Mouse (Mus musculus) CD4-positive, CD25-positive, alpha-beta regulatory T cell, adult 2 months (primary cell): Measurements from ENCODE around the gene Rho.

Experiments used
- DNase-seq: peaks from one replicate; pipeline ENCODE4 v3.0.0-alpha.2; 2012; ENCODE audit warnings: low read depth, low spot score

The Rho gene

DNA sequence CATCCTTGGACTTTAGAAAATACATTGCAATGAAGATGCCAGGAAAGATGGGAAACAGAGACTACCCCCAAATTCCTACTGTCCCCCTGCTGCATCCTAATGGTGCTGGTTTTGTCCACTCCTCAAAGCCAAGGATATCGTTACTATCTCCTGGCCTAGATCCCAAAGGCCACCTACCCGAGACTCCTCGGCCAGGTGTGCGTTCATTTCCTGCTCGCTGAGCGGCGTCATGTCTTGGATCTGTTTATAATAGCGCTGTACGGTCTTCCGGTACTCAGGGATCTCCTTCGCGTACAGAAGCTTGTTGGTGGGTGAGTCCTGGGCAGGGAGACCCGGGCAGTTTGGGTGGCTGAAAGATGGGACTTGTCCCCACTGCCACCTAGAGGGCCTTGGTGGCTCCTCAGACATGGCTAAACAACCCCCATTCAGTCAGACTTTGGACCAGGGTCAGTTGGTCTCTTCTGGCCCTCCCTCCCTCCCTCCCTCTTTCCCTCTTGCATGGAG, 24.9 kb downstream of the Rho start:
- DNase-seq = no peak

DNA sequence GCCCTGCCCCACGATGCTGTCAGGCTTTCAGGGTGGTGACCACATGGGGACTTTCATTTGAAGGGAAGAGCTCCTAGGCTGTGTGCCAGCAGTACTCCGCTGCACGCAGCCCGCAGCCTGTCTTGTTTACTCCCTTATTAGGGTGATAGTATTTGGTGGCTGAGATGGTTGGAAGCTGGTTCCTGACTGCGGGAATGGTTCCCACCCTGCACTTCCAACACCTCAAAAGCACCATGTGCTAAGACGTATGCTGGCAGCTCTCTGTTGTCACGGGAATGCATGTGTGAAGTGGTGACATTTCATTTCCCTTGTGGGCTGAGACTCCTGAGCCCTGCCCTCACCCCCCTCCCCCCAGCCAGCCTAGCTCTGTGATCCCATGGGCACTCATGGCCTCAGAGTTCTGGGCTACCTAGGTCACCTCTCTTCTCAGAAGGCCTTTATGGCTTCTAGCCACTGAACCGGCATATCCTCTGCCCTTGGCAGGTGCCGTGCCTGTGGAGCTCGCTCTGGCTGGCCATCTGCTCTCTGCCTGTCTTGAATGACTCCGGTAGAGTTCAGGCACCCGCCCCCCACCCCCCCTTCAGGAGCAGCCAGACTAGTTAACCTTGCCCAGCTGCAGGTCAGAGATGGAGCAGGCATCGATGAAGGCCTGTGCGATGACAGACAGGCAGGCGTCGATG, 25.5 kb downstream of the Rho start:
- no peak for DNase-seq

DNA sequence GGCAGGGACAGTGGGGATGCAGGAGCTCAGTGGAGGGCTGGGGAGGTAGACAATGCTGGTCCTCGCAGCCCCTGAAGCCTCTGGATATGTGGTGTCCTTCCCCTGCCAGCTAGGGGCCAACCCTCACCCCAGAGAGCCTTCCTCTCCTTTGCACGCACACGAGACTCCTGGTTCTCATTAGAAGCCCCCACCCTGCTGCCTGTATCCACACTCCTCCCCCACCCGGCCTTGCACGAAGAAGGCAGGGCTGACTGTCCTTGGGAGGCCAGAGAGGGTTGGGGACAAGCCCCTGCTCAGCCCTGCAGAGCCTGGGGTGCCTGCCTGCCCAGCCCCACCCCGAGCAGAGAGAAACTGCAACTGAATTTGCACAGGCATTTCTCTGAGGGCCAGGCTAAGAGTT, 26.1 kb downstream of the Rho start:
- no peak for DNase-seq

DNA sequence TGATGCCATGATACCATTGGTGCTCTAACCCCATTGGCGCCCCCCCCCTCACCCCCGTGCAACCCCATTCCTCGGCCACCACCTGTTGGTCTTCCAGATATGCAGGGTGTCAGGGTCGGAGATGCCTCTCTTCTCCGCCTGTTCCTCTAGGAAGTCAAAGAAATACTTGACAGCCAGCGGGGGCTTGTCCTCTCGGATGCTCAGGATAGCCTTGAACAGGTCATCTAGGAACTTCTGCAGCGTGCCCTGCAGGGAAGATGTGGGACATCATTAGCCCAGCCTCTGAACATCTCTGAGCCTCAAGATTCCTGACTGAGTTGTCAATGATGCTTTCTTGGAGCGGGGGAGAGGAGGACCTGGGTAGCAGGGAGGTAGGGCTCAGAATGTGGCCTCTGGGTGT, 26.9 kb downstream of the Rho start:
- DNase-seq = no peak

DNA sequence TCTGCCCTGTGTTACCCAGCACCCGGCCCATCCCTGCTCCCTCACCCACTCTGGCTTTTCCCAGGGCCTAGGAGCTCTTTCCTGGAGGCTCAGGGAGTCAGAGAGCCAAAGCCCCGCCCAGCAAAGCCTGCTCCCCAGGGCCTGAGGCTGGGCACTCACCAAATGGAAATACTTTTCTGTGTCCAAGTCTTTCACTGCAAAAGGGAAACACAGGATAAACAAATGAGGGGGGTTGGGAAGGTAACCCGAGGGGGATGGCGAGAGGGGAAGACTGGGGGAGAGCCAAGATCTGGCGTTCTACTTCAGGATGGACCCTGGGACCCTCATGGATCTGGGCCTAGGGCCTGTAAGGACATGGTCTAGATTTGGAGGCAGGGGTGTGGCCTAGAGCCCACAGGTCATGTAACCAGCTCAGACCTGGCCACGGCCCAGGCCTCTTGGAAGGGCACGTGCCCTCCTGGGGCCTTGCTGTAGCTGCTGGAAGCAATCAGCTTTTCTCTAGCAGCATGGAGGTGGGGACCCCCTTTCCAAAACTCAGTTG, 27.7 kb downstream of the Rho start:
- no peak for DNase-seq

DNA sequence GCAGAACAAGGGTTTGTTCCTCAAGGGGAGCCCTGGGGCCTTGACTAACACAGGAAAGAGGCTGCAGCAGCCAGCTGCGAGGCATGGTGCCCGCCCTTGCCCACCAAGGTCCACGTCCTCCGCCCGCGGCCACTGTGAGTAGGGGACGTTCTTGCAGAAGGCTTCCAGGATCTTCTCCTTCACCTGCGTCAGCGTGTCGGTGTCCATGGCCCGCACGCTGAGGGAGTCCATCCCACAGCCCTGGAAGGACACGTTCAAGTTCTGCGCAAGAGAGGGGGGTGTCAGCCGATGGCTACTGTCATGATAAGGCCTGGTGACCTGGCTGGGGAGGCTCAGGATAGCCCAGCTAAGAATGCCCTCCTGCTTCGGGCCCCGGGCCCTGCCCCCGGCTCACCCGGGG, 28.8 kb downstream of the Rho start:
- DNase-seq = no peak

DNA sequence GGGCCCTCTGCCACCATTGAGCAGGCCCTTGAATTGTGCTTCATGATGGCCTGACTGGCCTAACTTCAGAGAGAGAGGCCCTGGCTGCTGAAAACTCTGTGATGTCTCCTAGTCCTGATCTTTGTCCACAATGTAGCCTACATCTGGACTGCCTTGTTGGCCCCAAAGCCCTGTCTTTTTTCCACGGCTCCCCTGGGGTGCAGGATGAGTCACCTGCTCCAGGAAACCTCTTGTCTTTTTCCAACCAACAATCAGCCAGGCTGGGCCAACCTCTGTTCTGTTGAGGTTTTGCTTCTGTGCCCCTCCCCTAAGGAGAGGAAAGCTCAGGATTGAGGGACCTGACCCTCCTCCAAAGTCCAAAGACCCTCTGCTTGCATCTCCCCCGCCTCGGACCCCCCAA, 30.2 kb downstream of the Rho start:
- DNase-seq = no peak

DNA sequence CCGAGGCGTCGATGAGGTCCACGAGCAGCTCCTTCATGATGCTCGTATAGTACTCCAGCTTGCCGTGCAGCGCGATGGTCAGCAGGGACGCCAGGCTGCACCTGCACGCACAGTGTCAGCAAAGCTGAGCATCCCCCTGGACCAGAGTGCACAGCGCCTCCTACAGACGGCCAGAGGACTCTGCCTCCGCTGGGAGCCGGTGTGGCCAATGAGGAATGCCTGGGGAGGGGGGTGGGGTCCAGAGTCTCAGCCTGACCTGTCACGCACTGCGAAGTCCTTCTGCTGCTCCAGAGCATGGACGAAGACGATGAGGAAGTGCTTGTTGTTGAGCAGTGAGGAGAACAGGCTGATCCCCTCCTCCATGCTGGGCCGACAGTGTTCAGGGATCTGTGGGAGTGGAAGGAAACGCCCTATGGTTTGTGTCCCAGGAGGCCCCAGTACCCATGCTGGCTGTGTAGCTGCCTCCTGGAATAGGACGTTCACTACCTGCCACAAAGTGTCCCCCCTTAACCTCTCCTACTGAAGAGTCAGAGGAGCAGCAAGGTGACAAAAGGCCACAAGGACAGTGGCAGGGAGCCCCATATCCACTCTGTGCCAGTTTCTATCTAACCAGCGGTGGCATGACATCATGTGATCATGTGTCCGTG, 31.0 kb downstream of the Rho start:
- DNase-seq = no peak

DNA sequence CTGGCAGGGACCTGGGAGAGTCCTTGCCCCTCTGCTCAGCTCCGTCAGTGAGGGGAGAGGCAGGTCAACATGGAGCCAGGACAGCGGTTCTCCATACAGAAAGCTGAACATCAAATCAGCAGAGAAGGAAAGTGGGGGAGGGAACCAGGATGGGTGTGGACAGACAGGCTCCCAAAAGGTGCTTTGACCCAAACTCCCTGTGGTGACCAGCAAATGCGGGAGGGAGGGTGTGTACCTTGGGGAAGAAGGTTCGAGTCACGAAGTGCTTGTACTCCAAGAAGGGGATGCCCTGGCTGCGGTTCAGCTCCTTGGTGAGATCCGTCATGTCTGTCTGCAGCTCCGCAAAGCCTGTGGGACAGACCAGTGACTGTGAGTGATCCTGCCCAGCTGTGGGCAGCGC, 32.1 kb downstream of the Rho start:
- DNase-seq = no peak

DNA sequence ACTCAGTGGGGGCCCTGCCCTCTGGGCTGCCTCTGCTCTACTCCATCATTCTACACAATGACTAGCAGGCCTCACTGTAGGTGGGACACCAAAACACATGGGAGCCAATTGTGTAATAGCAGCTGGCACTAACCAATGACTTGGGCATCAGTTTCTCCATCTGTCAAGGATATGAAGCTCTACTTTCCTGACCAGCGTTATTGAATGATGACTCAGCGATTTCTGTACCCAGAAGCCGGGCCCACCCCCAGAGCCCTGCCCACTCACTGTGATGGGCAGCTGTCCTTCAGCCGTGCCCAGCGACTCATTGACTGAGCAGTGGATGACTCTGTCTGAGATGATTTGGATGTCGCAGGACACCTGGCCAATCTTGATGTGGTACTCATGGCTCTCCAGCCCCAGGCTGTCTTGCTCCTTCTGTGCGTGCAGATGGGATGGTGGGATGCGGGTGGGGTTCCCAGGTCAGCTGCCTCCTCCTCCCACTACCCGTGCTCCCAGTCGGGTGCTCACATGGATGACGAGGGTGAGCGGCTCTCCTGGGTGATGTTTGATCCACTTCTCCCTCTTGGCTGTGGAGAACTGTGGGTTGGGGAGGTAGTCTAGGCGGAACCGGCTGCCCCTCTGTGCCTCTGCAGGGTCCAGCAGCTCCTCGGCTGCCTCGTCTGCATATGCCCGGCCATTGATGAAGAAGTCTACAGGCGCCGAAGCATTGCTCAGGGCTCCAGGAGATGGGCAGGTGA, 34.8 kb downstream of the Rho start:
- no peak for DNase-seq

DNA sequence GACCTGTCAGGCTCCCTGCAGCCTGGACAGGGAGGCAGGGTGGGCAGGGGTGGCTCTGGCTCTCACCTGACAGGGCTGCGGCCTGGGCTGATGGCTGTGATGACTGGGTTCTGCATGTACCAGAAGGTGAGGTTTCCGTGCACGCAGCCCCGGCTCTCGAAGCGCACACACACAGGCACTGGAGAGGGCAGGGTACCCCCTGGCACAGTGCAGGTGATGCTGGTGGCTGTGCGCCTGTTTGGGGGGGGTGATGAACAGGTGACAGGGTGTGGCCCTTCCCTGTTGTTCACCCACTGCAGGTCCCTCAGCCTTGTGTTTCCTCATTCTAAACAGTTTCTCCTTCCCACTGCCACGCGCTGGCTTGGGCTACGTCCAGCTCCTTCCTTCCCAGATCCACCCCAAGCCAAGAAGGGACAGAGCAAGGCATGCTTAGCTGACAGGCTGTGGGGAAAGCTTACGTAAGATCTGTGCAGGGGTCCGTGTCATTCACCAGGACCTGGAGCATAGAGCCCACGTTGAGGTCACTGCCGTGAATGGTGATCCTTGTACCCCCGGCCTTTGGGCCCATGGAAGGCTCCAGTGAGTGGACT, 35.8 kb downstream of the Rho start:
- no peak for DNase-seq

DNA sequence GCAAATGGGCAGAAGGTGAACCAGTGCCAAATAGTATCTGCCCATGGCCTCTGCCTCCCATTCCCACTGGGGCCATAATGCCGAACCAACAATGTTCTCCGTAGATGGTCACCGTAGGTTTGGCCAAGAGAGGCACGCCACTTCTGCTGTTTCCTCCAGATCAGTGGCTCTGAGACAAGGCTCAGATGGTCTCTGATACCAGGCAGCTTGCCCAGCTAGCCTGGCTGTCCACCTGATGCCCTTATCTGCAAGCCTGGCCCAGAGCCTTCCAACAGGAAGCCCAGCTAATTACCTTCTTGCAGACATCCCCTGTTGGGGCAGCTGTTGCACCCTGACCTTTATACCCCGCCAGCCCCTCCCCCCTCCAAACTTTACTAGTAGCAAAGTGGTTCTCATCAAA, 36.5 kb downstream of the Rho start:
- no peak for DNase-seq

DNA sequence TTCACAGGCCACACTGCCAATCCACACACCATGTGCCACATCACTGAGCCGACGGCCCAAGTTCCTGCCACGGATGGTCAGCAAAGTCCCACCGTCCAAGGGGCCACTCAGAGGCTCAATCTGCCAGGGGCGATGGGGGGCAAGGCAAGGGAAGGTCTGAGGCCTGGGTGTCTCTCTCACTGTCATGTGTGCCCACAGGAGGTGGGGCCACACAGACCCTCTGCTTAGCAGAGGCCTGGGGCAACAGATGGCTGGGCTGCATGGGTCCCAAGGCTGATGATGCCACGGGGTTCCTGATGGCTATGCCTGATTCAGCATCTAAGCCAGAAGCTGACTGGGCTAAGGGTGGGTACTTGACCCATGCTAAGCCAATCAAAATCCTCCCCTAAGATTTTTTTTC, 37.2 kb downstream of the Rho start:
- DNase-seq = no peak

DNA sequence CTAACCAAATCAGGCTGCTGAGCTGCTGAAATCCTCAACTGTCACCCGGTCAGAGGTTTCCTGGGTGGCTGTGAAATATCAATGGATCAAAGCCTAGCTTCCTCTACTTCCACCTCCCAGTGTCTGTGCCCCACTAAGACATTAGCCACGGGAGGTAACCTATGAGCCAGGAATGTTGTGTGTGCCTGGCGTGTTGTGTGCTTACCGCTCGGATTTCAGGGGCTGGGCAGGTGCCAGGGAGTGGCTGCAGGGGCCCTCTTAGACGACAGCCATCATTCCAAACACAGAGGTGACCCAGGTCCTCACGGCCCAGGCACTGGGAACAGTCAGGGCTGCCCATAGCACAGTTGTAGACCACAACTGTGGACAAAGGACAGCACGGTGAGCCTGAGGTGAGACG, 37.6 kb downstream of the Rho start:
- no peak for DNase-seq

DNA sequence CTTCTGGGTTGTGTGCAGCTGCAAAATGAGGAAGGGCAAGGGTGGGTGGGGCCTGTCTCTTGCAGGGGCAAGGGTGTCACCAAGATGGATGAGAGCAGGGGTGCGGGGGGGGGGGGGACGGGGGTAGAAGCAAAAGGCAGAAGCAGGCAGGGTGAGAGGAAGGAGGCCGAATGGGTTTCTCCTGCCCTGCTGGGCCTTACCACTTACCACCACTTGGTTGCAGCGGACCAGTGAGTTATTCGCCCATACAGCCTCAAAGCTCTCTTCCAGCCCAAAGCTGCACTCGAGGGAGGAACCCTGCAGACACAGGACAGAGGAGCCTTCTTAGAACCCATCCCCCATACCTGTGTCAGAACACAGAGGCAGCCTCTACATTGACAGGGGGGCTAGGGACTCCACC, 38.4 kb downstream of the Rho start:
- no peak for DNase-seq

DNA sequence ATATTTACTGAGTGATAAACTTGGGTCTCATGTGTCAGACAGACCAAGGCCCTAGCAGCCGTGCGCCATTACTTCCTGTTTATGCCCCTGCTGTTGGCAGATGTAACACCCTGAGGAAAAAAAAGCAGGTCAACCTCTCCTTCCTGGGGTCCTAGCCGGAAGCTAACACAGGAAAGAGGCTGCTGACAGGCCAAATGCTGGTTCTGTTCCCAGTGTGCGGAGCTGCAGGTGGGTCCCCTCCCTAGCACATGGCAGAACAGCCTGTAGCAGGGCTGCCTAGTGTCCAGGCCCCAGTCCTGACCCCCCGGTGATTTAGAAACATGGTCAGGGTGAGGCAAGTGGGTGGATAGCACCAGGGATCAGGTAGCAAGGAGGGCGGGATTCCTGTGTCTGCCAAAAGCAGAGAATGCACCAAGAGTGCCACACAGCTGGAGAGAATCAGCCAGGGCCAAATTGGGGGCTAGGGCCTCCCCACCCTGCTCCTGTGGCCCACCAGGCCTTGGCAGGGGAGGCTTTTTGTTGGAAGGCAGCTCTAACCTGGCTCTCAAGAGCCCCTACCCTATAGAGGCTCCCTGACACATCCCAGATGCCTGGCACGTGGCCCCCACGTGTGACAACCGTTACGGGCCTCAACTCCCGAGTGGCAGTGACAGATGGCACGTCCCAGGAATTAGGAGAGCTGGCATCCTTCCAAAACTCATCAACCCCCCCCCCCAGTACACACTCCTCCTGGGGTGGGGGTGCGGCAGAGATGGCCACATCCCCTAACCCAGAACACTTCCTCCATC, 39.9 kb downstream of the Rho start:
- no peak for DNase-seq

DNA sequence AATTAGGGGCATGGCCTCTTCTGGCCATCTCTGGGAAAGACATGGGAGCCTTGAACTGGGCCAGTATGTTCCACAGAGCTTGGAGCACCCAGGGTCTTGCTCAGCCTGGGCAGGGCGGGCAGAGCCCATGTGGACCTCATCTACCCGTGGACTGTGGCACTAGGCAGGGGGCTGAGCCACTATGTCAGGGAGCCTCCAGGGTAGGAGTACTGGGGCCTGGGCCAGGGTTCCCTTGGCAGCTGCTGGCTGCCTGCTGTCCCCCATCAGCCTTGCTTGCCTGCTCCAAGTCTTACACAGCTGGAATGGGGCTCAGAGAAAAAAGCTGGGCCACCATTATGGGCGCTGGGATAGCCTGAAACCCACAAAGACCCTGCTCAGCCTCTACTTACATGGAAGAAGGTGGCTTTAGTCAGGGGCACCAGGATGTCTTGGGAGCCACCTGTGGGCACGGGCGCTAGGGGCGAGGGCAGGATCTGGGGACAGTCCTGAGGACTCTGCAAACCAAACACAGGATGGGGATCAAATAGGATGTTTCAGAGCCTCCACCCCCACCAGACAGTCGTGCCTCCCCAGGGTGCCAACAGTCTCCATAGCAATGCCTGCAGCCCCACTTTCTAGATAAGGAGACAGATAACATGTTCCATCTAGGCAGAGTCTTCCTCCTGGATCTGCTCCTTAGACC, 40.7 kb downstream of the Rho start:
- DNase-seq = no peak

DNA sequence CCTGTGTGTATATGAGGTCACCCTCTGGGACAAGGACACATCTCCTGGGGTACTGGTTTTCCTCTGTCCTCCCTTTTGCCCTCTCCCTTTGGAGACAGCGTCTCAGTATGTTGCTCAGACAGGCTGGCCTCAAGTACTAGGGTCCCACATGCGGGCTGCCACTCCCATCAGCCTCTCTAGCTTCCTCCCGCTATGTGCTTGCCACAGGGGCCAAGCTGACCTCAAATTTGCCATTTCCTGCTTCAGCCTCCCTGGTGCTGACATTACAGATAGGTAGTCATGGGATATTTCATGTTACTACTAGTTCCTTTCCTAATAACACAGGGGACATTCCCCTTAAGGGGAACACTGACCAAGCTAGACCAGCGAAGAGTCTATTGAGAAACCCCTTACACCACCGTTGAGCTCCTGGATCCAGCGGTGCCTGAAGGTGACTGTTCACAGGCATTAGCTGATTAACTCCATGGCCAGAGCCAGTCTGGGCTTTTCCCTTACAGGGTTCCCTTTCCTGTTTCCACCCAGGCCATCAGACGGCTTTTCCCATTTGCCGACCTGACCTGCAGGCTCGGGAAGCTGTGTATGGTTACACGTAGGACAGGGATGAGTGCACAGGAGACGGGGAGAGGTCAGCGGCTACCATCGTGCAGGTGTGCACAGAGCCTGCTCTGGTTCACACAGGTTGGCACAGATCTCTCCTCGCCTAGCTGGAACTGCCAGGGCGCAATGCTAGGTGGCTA, 41.8 kb downstream of the Rho start:
- DNase-seq = no peak

DNA sequence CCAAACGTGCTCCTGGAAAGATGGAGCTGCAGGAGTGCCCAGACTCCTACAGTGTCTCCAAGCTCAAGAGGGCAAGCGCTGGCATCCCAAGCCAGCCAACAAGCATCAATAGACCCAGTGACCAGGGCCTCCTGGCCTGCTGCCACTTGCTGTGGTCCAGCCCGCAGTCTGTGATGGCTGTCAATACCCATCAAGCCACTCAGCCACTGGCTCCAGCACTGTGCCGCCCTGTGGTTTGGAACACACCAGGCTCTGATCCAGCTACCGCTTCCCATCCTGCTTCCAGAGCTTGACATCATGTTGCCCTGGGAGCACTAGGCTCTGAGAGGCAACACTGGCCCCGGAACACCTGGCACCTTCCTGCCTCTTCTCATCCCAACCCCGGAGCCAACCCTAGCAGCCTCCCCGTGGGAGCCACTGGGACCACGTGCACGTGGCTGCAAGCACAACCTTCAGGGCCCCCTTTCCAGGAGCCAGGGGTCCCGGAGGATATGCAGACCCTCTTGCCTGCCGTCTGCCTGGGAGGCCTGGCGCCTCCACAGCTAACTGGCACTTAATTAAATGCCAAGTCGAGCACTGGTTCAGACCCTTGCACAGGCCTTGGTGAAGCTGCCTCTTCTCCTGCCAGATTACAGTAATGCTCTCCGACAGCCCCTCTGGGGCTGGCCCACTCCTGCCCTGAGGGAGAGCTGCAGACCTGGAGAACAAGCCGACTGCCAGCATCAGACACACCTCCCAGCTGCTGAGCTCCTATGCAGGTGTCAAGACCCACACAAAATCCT, 42.5 kb downstream of the Rho start:
- no peak for DNase-seq
